Mouse (Mus musculus) CH12.LX (cell line): ENCODE results near the gene Zdhhc18. TPM values are rescaled to one million over a fixed set of nuclear protein-coding genes. Genes with fewer than 3 reads are reported as not detected.
"Not testable (repeated sequence)": the region's sequence is repeated elsewhere in the genome, so short reads cannot be mapped to it uniquely, and the experiment has no call there.

Experiments used
- DNase-seq: peaks from one replicate; pipeline ENCODE4 v3.0.0-alpha.2; 2013; ENCODE audit errors: extremely low read depth
- H3K27ac ChIP-seq: 2 replicates; pipeline ENCODE4 v1.5.1; 2012; ENCODE audit warnings: low read depth, mild to moderate bottlenecking, control low read depth, moderate library complexity; ENCODE audit not compliant: insufficient read depth
- H3K27me3 ChIP-seq: replicated peaks from 2 replicates; pipeline ENCODE3; 2012; ENCODE audit warnings: inconsistent platforms
- H3K36me3 ChIP-seq, 2 experiments: replicated peaks in 1 of 2; 2 replicates each; pipeline versions ENCODE3 to v1.6.1; 2012; ENCODE audit warnings: inconsistent platforms in 1 of 2, low read length in 1 of 2, mild to moderate bottlenecking in 1 of 2, mixed read lengths in 1 of 2, moderate library complexity in 1 of 2; ENCODE audit not compliant: control insufficient read depth in 1 of 2, insufficient read depth in 1 of 2
- H3K4me1 ChIP-seq, 2 experiments: 2 replicates each; pipeline ENCODE4 v1.6.1; 2012; ENCODE audit warnings: inconsistent platforms in 1 of 2, moderate library complexity in 1 of 2; ENCODE audit not compliant: insufficient read depth in 2 of 2, control insufficient read depth in 1 of 2
- H3K4me2 ChIP-seq: 2 replicates; pipeline ENCODE4 v1.6.1; 2012; ENCODE audit warnings: low read depth, mild to moderate bottlenecking, control low read depth; ENCODE audit not compliant: poor library complexity, insufficient read depth, severe bottlenecking
- H3K4me3 ChIP-seq, 3 experiments: fragments of 150-350 bp in 1 of 3; sonication (generic) in 1 of 3; replicated peaks in 1 of 3; 2 replicates each; pipeline versions ENCODE3 to v1.5.1; 2011 to 2012; ENCODE audit warnings: low read depth in 2 of 3, low read length in 2 of 3, mild to moderate bottlenecking in 2 of 3, moderate library complexity in 2 of 3, control low read depth in 1 of 3, improper control_type of control experiment in 1 of 3, inconsistent platforms in 1 of 3, mixed read lengths in 1 of 3; ENCODE audit not compliant: poor library complexity in 1 of 3
- H3K79me2 ChIP-seq: replicated peaks from 2 replicates; pipeline ENCODE4 v1.6.1; 2012; ENCODE audit warnings: mild to moderate bottlenecking, moderate library complexity; ENCODE audit not compliant: control insufficient read depth, poor library complexity, insufficient read depth, severe bottlenecking; ENCODE audit errors: extremely low read depth
- H3K9ac ChIP-seq: 2 replicates; pipeline ENCODE4 v1.6.1; 2012; ENCODE audit warnings: low read depth, mild to moderate bottlenecking, control low read depth, moderate library complexity; ENCODE audit not compliant: insufficient read depth
- H3K9me3 ChIP-seq: replicated peaks from 2 replicates; pipeline ENCODE3; 2012; ENCODE audit warnings: low read length, inconsistent platforms, mixed read lengths
- CHD2 ChIP-seq: IDR thresholded peaks from 2 replicates; pipeline ENCODE4 v1.6.1; 2011; ENCODE audit warnings: low read length, improper control_type of control experiment
- ELF1 ChIP-seq: IDR thresholded peaks from 2 replicates; pipeline ENCODE4 v1.6.1; 2014; ENCODE audit warnings: low read depth, mild to moderate bottlenecking, inconsistent platforms, low read length, improper control_type of control experiment
- JUN ChIP-seq: IDR thresholded peaks from 2 replicates; pipeline ENCODE4 v1.6.1; 2011; ENCODE audit warnings: low read depth, mild to moderate bottlenecking, low read length, improper control_type of control experiment, moderate library complexity; ENCODE audit not compliant: insufficient read depth
- MAFK ChIP-seq: IDR thresholded peaks from 2 replicates; pipeline ENCODE4 v1.6.1; 2011; ENCODE audit warnings: low read length, improper control_type of control experiment; ENCODE audit not compliant: insufficient replicate concordance
- MAZ ChIP-seq: IDR thresholded peaks from 2 replicates; pipeline ENCODE4 v1.6.1; 2012; ENCODE audit warnings: low read depth, mild to moderate bottlenecking, inconsistent platforms, low read length, improper control_type of control experiment, moderate library complexity
- PAX5 ChIP-seq: IDR thresholded peaks from 2 replicates; pipeline ENCODE4 v1.6.1; 2012; ENCODE audit warnings: low read length, inconsistent platforms, mixed read lengths
- POLR2A ChIP-seq: IDR thresholded peaks from 2 replicates; pipeline ENCODE4 v1.6.1; 2011; ENCODE audit warnings: low read depth, mild to moderate bottlenecking, improper control_type of control experiment, low read length
- SMC3 ChIP-seq: IDR thresholded peaks from 2 replicates; pipeline ENCODE4 v1.6.1; 2011; ENCODE audit warnings: low read depth, low read length, improper control_type of control experiment
- TBP ChIP-seq: conservative IDR thresholded peaks from 2 replicates; pipeline ENCODE4 v1.6.1; 2011; ENCODE audit warnings: low read depth, low read length, improper control_type of control experiment
- UBTF ChIP-seq: IDR thresholded peaks from 2 replicates; pipeline ENCODE4 v1.6.1; 2012; ENCODE audit warnings: low read depth, mild to moderate bottlenecking, inconsistent platforms, low read length, improper control_type of control experiment, moderate library complexity
- ZKSCAN1 ChIP-seq: IDR thresholded peaks from 2 replicates; pipeline ENCODE4 v1.6.1; 2012; ENCODE audit warnings: low read depth, inconsistent platforms, low read length, improper control_type of control experiment, borderline replicate concordance
- ZMIZ1 ChIP-seq: IDR thresholded peaks from 2 replicates; pipeline ENCODE4 v1.6.1; 2012; ENCODE audit warnings: low read depth, mild to moderate bottlenecking, inconsistent platforms, low read length, improper control_type of control experiment
- ZNF384 ChIP-seq: IDR thresholded peaks from 2 replicates; pipeline ENCODE4 v1.6.1; 2012; ENCODE audit warnings: low read depth, low read length, improper control_type of control experiment, inconsistent platforms
- dilution Hi-C: fragments of 300-500 bp; cut with MboI; formaldehyde crosslinking; loops from 2 replicates; pipeline ENCODE4 v1.14.3; 2020; ENCODE audit warnings: low sequenced_read_pairs; ENCODE audit not compliant: extremely low pct_unique_long_range_greater_than_20kb, extremely low pct_ligation_motif_present
- in situ Hi-C: fragments of 300-500 bp; cut with MboI; formaldehyde crosslinking; loops from 3 replicates; pipeline ENCODE4 v1.14.3; 2019; ENCODE audit warnings: low sequenced_read_pairs, low pct_ligation_motif_present, low pct_unique_long_range_greater_than_20kb, mixed read lengths
- polyA plus RNA-seq: library from polyadenylated mRNA; unstranded; fragments of >175 nt; gene quantifications from 2 replicates; pipeline ENCODE4 v1.2.1, GENCODE M21; 2012; ENCODE audit warnings: low read depth; ENCODE audit not compliant: insufficient read length
- total RNA-seq, 2 experiments: library from RNA; depleted of rRNA; stranded (reverse); fragments of 300-350 nt in 1 of 2; fragments of >200 nt in 1 of 2; gene quantifications; 2 replicates each; pipeline ENCODE4 v1.2.3; 2012 to 2014

Gene Zdhhc18
- total and polyA plus RNA-seq, 3 experiments = 15.9 to 31.0 (median 24.3) TPM

DNA sequence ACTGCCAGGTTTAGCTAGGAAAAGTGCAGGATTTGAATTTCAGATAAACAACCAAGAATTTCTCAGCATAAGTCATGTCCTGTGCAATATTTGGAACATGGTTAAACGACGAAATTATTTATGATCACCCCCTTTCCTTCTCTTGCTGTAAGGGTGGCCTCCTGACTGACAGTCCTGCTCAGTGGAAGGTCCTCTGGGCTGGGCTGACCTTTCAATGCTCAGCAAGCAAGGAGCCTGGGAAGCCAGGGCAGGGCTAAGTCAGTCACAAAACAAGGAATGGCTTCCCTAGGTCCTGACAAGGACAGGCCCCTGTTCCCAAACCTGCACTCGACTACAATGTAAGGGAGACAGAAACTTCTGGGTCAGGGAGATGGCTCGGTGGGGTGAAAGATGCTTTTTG, 2.0 kb upstream of the Zdhhc18 start:
- in situ Hi-C loops = no loop called here
- H3K4me1 ChIP-seq = peaks cover 12 to 37% of the 10 kb centered on the region in 2 experiments
- no peak for DNase-seq

DNA sequence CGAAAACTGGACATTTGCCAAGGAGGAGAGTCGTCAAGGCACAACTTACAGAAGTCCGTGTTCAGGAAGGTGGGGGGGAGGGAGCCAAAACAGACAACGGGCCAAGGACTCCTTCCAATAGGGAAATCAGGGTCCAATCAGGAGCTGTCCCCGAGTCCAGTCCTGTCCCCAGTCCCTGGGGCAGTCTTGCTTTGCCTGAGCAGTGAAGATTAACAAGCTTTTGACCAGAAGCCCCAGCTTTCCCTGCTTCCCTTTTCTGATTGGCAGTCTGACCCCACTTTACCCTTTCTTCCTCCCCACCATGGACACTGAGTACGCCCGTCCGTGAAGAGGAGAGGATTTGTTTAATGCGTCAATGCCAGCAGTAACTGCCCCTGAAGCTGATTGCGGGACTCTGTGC, 1.5 kb upstream of the Zdhhc18 start:
- H3K27me3 ChIP-seq = no peaks in the 10 kb centered on the region
- H3K27ac ChIP-seq = no peak overlapping the region
- H3K79me2 ChIP-seq = no peaks in the 10 kb centered on the region; the same call in 1 of the 2 replicates
- no peak overlapping the region for H3K4me2 ChIP-seq
- in situ Hi-C loops (no loop called here), dilution Hi-C loops (no loop called here)
- H3K36me3 ChIP-seq = peaks cover 0 to 8% of the 10 kb centered on the region in 2 experiments
- peaks cover 7 to 32% of the 10 kb centered on the region in 2 experiments for H3K4me1 ChIP-seq
- H3K4me3 ChIP-seq = no peak overlapping the region
- no peaks in the 10 kb centered on the region for H3K9me3 ChIP-seq
- TF ChIP-seq CHD2 (no peak), ZKSCAN1 (no peak)
- H3K9ac ChIP-seq = no peak overlapping the region
- no peak for DNase-seq

More for the DNA sequence above, 2.0 kb upstream of the Zdhhc18 start:
- Histone ChIP-seq H3K27ac (no peak overlapping the region), H3K9me3 (no peaks in the 10 kb centered on the region), H3K79me2 (no peaks in the 10 kb centered on the region; the same call in 1 of the 2 replicates), H3K36me3 (peaks cover 0 to 7% of the 10 kb centered on the region in 2 experiments), H3K4me3 (no peak overlapping the region), H3K9ac (no peak overlapping the region), H3K4me2 (no peak overlapping the region), H3K27me3 (no peaks in the 10 kb centered on the region)
- dilution Hi-C loops = no loop called here
- no peak for TF ChIP-seq ZMIZ1
- TF ChIP-seq ELF1 = no peak
- no peak for TF ChIP-seq TBP
- TF ChIP-seq MAFK = no peak
- no peak for TF ChIP-seq ZNF384
- TF ChIP-seq JUN = no peak
- TF ChIP-seq POLR2A = no peak
- no peak for TF ChIP-seq PAX5
- TF ChIP-seq UBTF = no peak
- TF ChIP-seq MAZ = no peak
- TF ChIP-seq SMC3 = no peak

DNA sequence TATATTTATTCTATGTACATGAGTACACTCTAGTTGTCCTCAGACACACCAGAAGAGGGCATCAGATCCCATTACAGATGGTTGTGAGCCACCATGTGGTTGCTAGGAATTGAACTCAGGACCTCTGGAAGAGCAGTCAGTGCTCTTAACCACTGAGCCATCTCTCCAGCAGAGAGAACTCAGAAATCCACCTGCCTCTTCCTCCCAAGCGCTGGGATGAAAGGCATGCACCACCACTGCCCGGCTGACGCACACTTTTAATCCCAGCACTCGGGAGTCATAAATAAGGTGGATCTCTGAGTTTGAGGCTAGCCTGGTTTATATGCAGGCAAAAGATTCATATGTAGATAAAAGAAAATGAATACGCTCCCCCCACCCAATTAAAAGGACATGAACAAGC, 490 bp downstream of the Zdhhc18 start:
- peak overlapping the region; percentile 73 for H3K4me2 ChIP-seq
- H3K36me3 ChIP-seq = peaks cover 4 to 19% of the 10 kb centered on the region in 2 experiments
- TF ChIP-seq TBP = 0 out of 2 replicates have a peak, but pooled peaks have one; percentile 45
- TF ChIP-seq, all 38 proteins: peak for 1; not testable (repeated sequence) for 37
- Histone ChIP-seq H3K4me1 (peaks cover 2 to 22% of the 10 kb centered on the region in 2 experiments; a peak in 2 of 4 replicates), H3K4me3 (peak overlapping the region; percentile 56 to 98 (median 96)), H3K9ac (peak overlapping the region; percentile 94)
- H3K79me2 ChIP-seq, DNase-seq, H3K9me3 ChIP-seq, in situ Hi-C loops, H3K27me3 ChIP-seq, H3K27ac ChIP-seq, dilution Hi-C loops: not testable (repeated sequence)
